10 mouse cellular contexts compared by ENCODE assay signal in genomic region chr17:28882810-28883209, GRCm38 (mm10). TPM values are rescaled to one million over a fixed set of nuclear protein-coding genes. Genes with fewer than 3 reads are reported as not detected.
DNase-seq lines count a peak whose midpoint lies in the region; ATAC-seq and TF ChIP-seq lines count a peak whose summit lies in the region.
"Had no signal": no experiment of that assay in that cellular context is flagged by ENCODE, and none has a peak within 500 bp of the region (broad histone marks: within the 10 kb centered on the region; RNA-seq: fewer than 3 reads in every experiment).

No protein-coding gene starts in this region.

- peak overlapping the region; percentile 9; the same call in 1 of the 2 replicates for H3K4me3 ChIP-seq in gastrocnemius, adult 2 months
- H3K4me3 ChIP-seq in hindbrain, embryonic 13.5 days, result no peak overlapping the region
- no peak overlapping the region for H3K4me3 ChIP-seq in myocyte

- no peak overlapping the region for H3K9ac ChIP-seq in hindbrain, embryonic 13.5 days

- no peak for TF ChIP-seq POLR2A in myocyte (IDR thresholded peaks at IDR 0.05; ENCODE audit: insufficient read length, low read depth)

- peak; percentile 27; the same call in 1 of the 2 replicates for TF ChIP-seq CTCF in gastrocnemius, adult 2 months (IDR thresholded peaks at IDR 0.05)

- no peak for DNase-seq in gastrocnemius, adult 2 months
- DNase-seq in gastrocnemius, adult 8-10 months (ENCODE audit: low spot score in 2 of 2), result no peak
- peak; percentile 44 for DNase-seq in lung, postnatal 36 days
- no peak for DNase-seq in lung, postnatal 25 days (ENCODE audit: low spot score)
- DNase-seq in adrenal gland, adult 8-10 months, result no peak
- no peak for DNase-seq in right cerebral cortex, postnatal 10 days (ENCODE audit: low spot score in 2 of 2)

- peak overlapping the region; percentile 32; the same call in 1 of the 2 replicates for H3K4me2 ChIP-seq in hindbrain, embryonic 13.5 days
- H3K4me2 ChIP-seq in myocyte (ENCODE audit: low read depth), result peak overlapping the region; percentile 60

- peaks cover 4% of the 10 kb centered on the region for H3K4me1 ChIP-seq in hindbrain, embryonic 13.5 days (replicated peaks)

- intact Hi-C loops in gastrocnemius, adult 2 months (cut with DNase I), result no loop called here

- H3K79me2 ChIP-seq in myocyte (ENCODE audit: control insufficient read depth, insufficient read depth), result no peaks in the 10 kb centered on the region

- no peak for ATAC-seq in hindbrain, embryonic 13.5 days (ENCODE audit: low FRiP score)

- H3K36me3 ChIP-seq in hindbrain, embryonic 13.5 days, result no peaks in the 10 kb centered on the region
- H3K36me3 ChIP-seq in myocyte (ENCODE audit: control insufficient read depth, insufficient read depth), result no peaks in the 10 kb centered on the region

- H3K27ac ChIP-seq in gastrocnemius, adult 2 months, result 0 out of 2 replicates have a peak overlapping the region, but pooled peaks have one; percentile 2
- H3K27ac ChIP-seq in hindbrain, embryonic 13.5 days, result no peak overlapping the region

- H3ac ChIP-seq in myocyte (ENCODE audit: control insufficient read depth, insufficient read length), result no peak overlapping the region

- 55% methylated on average over 8 of the region's 8 CpGs for WGBS in hindbrain, embryonic 13.5 days

- 0 out of 2 replicates have a peak, but pooled peaks cover under 1% of the 10 kb centered on the region for H3K9me3 ChIP-seq in hindbrain, embryonic 13.5 days

- H3K27me3 ChIP-seq in hindbrain, embryonic 13.5 days, result peaks cover 25% of the 10 kb centered on the region
- peaks cover 13% of the 10 kb centered on the region for H3K27me3 ChIP-seq in myocyte (ENCODE audit: control insufficient read depth, insufficient read depth, insufficient read length)

TF ChIP-seq in myocyte, 11 proteins besides CTCF, POLR2A, EP300 and RAD21:
- TF ChIP-seq MYOG (IDR thresholded peaks at IDR 0.05; ENCODE audit: control insufficient read depth in 1 of 3, insufficient read depth in 1 of 3, insufficient read length in 2 of 3, low read depth in 2 of 3) (no peak), CEBPB (IDR thresholded peaks at IDR 0.05; ENCODE audit: insufficient read depth, poor library complexity, severe bottlenecking) (no peak), MYOD1 (IDR thresholded peaks at IDR 0.05; ENCODE audit: control insufficient read depth in 1 of 3, insufficient read length in 2 of 3, low read depth in 2 of 3) (no peak), TCF3 (IDR thresholded peaks at IDR 0.05; ENCODE audit: insufficient read length, low read depth) (no peak), USF1 (IDR thresholded peaks at IDR 0.05; ENCODE audit: low read depth) (no peak), MAX (IDR thresholded peaks at IDR 0.05; ENCODE audit: low read depth) (no peak), E2F4 (IDR thresholded peaks at IDR 0.05; ENCODE audit: insufficient read depth) (no peak), POLR2AphosphoS2 (IDR thresholded peaks at IDR 0.05; ENCODE audit: insufficient read length, low read depth) (no peak), REST (IDR thresholded peaks at IDR 0.05; ENCODE audit: insufficient read depth, insufficient read length) (no peak), SRF (IDR thresholded peaks at IDR 0.05; ENCODE audit: control insufficient read depth, insufficient read length, low read depth) (no peak), TCF12 (IDR thresholded peaks at IDR 0.05; ENCODE audit: insufficient read depth, poor library complexity, severe bottlenecking) (no peak)

RNA-seq across cellular contexts. Expression of gene Pnpla1, which starts 24.6 kb away (rescaled TPM):
- not detected for total RNA-seq in gastrocnemius, adult 2 months (2021)
- total RNA-seq in gastrocnemius, adult 8-10 months (2022), result not detected
- 0.08 TPM in 1 of 2 replicates, not detected in the other for polyA plus RNA-seq in hindbrain, embryonic 13.5 days (2015; fragmentation: Nextera tagmentation; extraction: Ambion mirVana)
- polyA plus RNA-seq in myocyte (2012; fragmentation: generic; extraction: Trizol), result not detected
- under 1 TPM in 2 of 4 experiments, not detected in 2; 0.12 to 0.18 TPM for total RNA-seq in adrenal gland, adult 8-10 months (2022)
- polyA plus RNA-seq: C2C12 had no signal

RNA-seq across cellular contexts. Expression of gene 4930539E08Rik, which starts 32.3 kb away (rescaled TPM):
- total RNA-seq in gastrocnemius, adult 2 months (2021), result under 1 TPM in 1 of 2 experiments, not detected in 1; 0.10 TPM
- not detected for total RNA-seq in gastrocnemius, adult 8-10 months (2022)
- polyA plus RNA-seq in hindbrain, embryonic 13.5 days (2015; fragmentation: Nextera tagmentation; extraction: Ambion mirVana), result 0.31 and 0.57 TPM in 2 replicates
- not detected for polyA plus RNA-seq in myocyte (2012; fragmentation: generic; extraction: Trizol)
- under 1 TPM in 1 of 4 experiments, not detected in 3; 0.05 TPM for total RNA-seq in adrenal gland, adult 8-10 months (2022)
- total RNA-seq: adrenal gland, postnatal 25 days had no signal
